Mouse (Mus musculus): Measurements from ENCODE around the gene Hspb7. TPM values are rescaled to one million over a fixed set of nuclear protein-coding genes. Genes with fewer than 3 reads are reported as not detected.

Hspb7 gene
- polyA plus RNA-seq (2017; shearing (Covaris generic)), result not detected

GRCm38 (mm10) chr4:141420192-141420829 lies at the start of gene Hspb7:
Hspb7 (plus strand) TSS chr4:141420779.

GRCm38 (mm10) chr4:141398545-141398944 lies 22.0 kb upstream of the Hspb7 start, which contains the start of gene Clcnka:
Clcnka (minus strand) TSS chr4:141398724.

GRCm38 (mm10) chr4:141415924-141416323 lies 4.7 kb upstream of the Hspb7 start, which contains the start of gene Clcnkb:
Clcnkb (minus strand) TSS chr4:141416014.

GRCm38 (mm10) chr4:141435974-141436373 lies 15.4 kb downstream of the Hspb7 start, which contains the start of gene Srarp:
Srarp (minus strand) TSS chr4:141436105.

GRCm38 (mm10) chr4:141444451-141445327 lies 24.1 kb downstream of the Hspb7 start, which contains the start of gene Zbtb17:
Zbtb17 (plus strand) TSS chr4:141444654.

Other genes with a start within 250 kb of the Hspb7 start
- 4.6 TPM for gene Rsg1, start 206.8 kb upstream of the Hspb7 start, polyA plus RNA-seq (2017; shearing (Covaris generic))
- not detected for gene Arhgef19, start 181.3 kb upstream of the Hspb7 start, polyA plus RNA-seq (2017; shearing (Covaris generic))
- gene Epha2, start 119.5 kb upstream of the Hspb7 start, polyA plus RNA-seq (2017; shearing (Covaris generic)), result not detected
- not detected for gene Fam131c, start 52.6 kb upstream of the Hspb7 start, polyA plus RNA-seq (2017; shearing (Covaris generic))
- gene Clcnka, start 22.1 kb upstream of the Hspb7 start, polyA plus RNA-seq (2017; shearing (Covaris generic)), result not detected
- gene Clcnkb, start 4.8 kb upstream of the Hspb7 start, polyA plus RNA-seq (2017; shearing (Covaris generic)), result not detected
- gene Srarp, start 15.3 kb downstream of the Hspb7 start, polyA plus RNA-seq (2017; shearing (Covaris generic)), result not detected
- 47.7 TPM for gene Zbtb17, start 23.9 kb downstream of the Hspb7 start, polyA plus RNA-seq (2017; shearing (Covaris generic))
- 32.1 TPM for gene Spen, start 117.8 kb downstream of the Hspb7 start, polyA plus RNA-seq (2017; shearing (Covaris generic))
- not detected for gene Fblim1, start 185.3 kb downstream of the Hspb7 start, polyA plus RNA-seq (2017; shearing (Covaris generic))
- not detected for gene Tmem82, start 197.9 kb downstream of the Hspb7 start, polyA plus RNA-seq (2017; shearing (Covaris generic))
- gene Slc25a34, start 203.0 kb downstream of the Hspb7 start, polyA plus RNA-seq (2017; shearing (Covaris generic)), result not detected
- 11.3 TPM for gene Plekhm2, start 244.1 kb downstream of the Hspb7 start, polyA plus RNA-seq (2017; shearing (Covaris generic))